Mouse (Mus musculus) layer of hippocampus, postnatal 14 days (tissue): ENCODE measurements around the gene Efhd2. TPM values are rescaled to one million over a fixed set of nuclear protein-coding genes. Genes with fewer than 3 reads are reported as not detected.

ENCODE experiments used
- DNase-seq, 2 experiments: peaks; one replicate each; pipeline ENCODE4 v3.0.0; 2021 to 2022; ENCODE audit warnings: low spot score in 2 of 2, mixed read lengths in 1 of 2
- total RNA-seq, 2 experiments: library from RNA; stranded (reverse); gene quantifications; 2 replicates each; pipeline ENCODE4 v1.2.3; 2021

Gene Efhd2
- total RNA-seq, 2 experiments from 2014 or later = 55.2 to 60.4 TPM

DNA sequence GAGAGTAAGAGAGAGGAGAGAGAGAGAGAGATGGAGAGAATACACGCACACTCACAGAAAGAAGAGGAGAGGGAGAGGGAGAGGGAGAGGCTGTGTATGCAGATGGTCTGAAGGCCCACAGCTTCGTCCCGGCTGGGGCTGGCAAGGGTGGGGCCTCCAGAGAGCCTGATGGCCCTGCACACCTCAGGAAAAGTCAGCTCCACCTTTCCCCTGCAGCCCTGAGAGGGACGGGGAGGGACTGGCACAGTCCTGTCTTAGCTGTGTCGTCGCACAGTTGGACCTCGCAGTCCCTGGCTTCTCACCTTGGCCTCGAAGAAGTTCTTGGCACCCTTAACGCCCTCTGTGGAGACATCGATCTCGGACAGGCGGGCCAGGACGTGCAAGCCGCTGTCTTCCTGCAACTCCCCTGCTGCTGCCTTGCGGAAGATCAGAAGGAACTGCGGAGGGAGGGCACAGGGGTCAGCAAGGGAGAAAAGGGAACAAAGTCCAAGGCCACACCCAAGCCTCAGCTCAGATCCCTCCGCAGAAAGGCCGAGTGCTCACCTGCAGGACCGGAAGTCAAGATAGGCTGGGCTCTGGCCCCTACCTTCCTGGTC is 14.4 kb downstream of the Efhd2 start:
- no peak for DNase-seq

GRCm38 (mm10) chr4:141859351-141859750 is 15.4 kb downstream of the Efhd2 start:
- DNase-seq = no peak

DNA sequence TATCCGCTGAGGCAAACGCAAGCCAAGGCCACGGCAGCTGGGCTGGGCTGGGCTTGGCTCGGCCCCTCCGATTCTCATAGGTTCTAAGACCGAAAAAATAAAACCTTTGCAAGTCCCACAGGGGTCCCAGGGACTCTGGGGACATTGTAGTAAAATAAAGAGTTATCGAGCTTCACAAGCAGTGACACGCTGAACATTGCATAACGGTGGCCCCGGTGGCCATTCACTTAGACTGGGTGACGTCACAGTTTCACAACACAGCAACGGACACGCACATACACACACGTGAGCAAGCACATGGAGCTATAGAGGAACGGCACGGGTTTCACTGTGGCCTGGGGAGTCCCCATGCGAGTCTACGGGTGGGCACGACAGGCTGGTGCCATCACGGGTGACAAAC is 16.2 kb downstream of the Efhd2 start:
- no peak for DNase-seq

DNA sequence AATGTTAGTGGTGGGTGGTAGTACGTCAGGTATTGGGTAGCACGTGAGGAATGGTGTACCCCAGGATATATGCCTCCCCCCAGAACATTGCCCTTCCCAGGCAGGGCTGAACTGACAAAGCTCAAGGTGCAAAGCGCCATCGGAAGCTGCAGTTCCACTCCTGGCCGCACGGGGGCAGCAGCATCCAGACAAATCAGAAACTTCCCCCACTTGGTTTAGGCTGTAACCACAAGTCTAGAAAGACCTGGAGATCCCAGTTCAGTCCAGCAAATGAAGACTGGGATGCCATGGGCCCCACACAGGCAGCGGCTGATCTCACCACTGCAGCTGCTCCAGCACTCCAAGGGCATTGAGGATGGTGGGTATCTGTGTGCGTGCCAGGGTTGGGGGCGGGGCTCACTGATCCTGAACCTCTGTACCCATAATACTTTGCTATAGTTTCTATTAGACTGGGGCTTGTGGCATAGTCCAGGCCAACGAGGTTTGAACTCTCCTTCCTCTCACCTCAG is 17.2 kb downstream of the Efhd2 start:
- peak; percentile 89 for DNase-seq

DNA sequence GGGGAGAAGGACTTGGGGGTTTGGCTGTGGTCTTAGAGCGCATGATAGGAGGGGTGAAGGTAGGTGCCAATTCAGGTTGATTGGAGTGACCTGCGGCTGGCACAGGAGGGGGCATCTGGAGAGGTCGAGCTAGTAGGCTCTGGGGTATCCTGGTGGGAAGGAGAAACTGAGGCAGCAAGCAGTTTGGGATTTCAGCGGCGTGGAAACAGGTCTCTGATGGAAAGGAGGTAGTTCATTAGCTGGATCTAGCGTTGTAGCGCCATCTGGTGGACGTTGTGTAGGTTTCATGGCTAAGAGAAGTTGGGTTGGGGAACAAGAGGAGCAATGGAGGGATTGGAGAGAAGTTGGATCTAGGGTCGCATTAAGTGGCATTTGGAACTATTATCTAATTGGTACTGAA is 21.3 kb downstream of the Efhd2 start:
- DNase-seq = peak in 1 of 2 experiments; percentile 61

DNA sequence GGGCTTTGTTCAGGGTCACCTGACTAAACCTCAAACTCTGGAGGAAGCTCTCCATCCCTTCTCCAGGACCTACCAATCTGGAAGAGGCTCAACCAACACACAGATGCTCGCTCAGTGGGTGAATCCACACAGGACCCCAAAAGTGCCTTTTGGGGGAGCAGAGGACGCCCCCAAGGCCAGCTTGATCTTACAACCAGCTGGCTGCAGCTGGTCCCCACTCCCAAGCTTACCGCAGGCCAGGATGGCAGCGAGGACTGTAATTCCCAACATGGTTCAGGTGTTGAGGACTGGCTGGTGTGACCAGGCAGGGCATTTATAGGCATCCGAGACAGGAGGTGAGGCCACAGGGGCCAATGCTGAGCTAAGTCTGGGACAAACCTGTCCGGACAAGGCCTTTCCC is 28.7 kb downstream of the Efhd2 start, which contains the start of gene Ctrc:
TSS of gene Ctrc (minus strand) at position 361 of the 400 bp plus-strand sequence.
- no peak for DNase-seq

DNA sequence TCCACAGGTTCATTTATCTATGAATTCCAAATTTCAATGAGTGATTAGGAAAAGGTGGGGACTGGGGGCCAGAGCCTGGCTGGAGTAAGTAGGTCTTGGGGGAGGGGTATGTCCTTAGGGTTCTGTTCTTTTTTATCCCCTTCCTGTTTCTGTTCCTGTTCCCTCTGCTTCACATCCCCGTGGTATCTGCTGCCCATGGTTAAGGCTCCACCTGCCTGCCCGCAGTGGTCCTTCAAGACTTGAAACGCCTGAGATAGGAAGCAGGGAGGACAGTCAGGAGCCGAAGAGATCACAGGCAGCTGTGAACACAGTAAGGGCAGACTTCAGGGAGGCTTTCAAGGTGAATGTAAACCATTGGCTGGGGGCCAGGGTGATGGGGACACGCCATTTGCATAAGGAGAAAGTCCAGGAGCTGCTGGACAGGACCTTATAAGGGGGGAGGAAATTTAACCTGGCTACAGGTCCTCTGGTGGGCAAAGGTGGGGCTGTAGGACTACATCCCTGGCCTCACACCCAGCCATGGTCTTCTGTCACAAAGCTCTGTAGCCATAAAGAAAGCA is 40.1 kb downstream of the Efhd2 start:
- no peak for DNase-seq

GRCm38 (mm10) chr4:141833911-141834310 is 40.8 kb downstream of the Efhd2 start:
- no peak for DNase-seq

DNA sequence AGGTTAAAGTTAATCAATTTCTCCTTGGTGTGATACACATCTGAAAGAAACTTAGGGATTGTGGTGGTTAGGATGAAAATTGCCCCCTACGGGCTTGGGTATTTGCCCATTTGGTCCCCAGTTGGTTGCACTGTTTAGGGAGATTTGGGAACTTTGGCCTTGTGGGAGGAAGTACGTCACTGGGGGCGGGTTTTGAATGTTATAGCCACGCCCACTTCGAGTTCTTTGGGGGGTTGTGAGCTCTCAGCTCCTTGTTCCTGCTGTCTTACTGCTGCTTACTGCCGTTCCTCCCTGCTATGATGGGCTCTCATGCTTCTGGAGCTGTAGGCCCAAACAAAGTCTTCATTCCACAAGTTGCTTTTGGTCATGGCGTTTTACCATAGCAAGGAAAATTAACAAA is 43.4 kb downstream of the Efhd2 start:
- no peak for DNase-seq

- no peak for DNase-seq
Measured at GRCm38 (mm10) chr4:141830381-141830780, 44.3 kb downstream of the Efhd2 start.

- no peak for DNase-seq
Measured at GRCm38 (mm10) chr4:141828177-141828576, 46.5 kb downstream of the Efhd2 start.

DNA sequence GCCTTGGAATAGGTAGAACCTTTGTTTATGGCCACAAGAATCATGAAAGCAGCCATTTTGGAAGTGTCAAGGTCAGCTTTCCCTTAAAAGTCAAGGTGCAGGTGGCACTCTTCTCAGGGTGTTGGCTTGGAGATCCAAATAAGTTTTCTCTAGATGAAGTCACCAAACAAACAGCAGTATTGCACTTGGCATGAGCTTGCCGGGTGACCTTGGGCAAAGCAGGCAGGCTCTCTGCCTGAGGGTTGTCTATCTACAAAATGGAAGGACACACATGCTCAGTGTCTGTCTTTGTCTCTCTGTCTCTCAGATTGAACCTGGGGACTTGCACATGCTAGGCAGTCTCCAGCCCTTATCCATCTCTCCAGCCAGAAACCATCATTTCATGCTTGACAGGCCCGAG is 47.3 kb downstream of the Efhd2 start:
- DNase-seq = no peak

- no peak for DNase-seq
Measured at GRCm38 (mm10) chr4:141826060-141826459, 48.7 kb downstream of the Efhd2 start, which contains the start of gene Cela2a. Gene Cela2a, minus strand, starts transcription at chr4:141826160.

GRCm38 (mm10) chr4:141822979-141823378 is 51.7 kb downstream of the Efhd2 start:
- DNase-seq = no peak

- DNase-seq = no peak
Measured at GRCm38 (mm10) chr4:141822089-141822488, 52.6 kb downstream of the Efhd2 start.

GRCm38 (mm10) chr4:141821178-141821577 is 53.5 kb downstream of the Efhd2 start:
- DNase-seq = no peak

GRCm38 (mm10) chr4:141819316-141819715 is 55.4 kb downstream of the Efhd2 start:
- DNase-seq = no peak

DNA sequence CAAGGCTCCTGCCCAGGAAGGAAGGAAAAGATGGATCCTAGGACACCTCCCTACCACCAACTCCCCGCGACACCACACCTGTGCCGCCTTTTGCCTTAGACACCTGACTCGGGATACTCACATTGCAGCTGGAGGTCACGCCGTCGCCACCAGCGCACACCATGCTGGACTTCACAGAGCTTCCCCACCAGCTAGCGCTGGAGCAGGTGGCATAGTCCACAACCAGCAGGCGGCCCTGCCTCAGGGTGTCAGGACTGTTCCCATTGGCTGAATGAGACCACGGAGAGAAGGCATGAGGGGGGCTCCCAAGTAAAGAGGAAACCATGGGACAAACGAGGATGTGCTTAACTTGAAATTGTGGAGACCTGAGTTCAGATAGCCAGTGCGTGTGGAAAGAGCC is 55.9 kb downstream of the Efhd2 start:
- no peak for DNase-seq

DNA sequence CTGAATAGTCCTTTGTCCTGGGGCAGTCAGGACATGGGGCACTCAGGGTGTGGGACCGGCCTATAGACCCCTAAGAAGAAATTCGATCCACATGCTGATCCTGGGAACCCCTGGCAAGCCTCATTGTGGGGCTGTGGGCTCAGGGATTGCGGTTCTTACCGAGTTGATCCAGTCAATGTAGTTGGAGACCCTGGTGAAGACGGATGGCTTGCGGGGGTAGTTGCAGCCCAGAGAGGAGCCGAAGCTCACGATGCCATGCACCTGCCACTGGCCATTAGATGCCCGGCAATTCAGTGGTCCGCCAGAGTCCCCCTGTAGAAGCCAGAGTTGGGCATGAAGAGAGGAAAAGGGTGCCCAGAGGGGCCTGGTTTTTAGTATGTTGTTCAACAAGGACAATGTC is 57.0 kb downstream of the Efhd2 start:
- no peak for DNase-seq

DNA sequence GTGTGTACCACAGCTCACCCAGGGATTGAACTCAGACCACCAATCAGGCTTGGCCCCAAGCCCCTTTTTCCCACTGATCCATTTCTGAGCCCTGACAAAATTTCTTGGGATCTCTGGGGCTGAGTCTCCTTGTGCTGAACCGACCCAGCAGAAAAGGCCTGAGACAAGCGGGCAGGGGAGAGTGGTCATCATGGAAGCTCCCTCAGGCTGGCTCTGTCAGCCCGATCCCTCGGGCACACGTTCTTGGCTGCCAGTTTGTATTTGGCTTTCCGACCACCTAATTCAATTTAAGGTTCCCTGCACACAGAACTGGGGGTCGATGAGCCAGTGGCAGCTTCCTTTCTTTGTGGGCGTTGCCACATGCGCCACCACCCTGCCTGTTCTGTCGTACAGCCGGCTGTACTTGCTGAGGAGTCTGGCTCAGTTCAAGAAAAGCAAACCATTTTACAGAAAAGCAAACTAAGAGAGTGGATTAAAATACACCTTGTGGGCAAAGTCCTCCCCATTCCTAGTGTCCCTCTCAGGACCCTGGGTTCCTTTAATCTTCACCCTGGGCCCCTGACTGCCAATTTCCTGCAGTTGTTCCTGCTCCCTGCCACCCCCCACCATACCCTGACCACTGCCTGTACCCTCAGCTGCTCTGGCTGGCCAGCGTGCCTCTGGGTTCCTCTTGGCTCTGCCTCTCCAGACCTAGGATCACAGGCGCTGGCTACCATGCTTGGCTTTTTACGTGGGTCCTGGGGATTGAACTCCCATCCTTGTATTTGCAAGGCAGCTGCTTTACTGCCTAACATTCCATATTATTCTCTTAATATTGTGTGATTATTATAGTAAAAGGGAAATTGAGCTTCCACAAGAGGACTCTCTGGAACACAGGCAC is 57.7 kb downstream of the Efhd2 start:
- DNase-seq = peak in 1 of 2 experiments; percentile 40

DNA sequence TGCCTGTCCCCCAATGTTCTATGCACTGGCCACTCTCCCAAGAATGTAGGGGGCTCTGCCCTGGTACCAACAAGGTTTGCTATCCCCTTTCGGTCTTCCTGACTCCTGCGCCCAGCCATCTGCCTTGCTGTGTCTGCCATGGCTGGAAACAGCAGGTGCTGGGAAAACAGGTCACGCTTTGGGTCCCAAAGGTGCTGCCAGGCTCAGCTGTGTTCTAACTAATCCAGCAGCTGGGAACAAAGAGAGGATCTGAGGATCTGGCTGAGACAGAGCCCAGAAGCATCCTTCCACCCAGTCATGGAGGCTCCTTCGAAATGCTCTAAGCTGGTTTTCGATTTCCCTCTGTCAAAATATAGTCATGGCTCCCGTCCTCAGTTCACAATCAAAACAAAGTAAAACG is 58.5 kb downstream of the Efhd2 start:
- DNase-seq = no peak

DNA sequence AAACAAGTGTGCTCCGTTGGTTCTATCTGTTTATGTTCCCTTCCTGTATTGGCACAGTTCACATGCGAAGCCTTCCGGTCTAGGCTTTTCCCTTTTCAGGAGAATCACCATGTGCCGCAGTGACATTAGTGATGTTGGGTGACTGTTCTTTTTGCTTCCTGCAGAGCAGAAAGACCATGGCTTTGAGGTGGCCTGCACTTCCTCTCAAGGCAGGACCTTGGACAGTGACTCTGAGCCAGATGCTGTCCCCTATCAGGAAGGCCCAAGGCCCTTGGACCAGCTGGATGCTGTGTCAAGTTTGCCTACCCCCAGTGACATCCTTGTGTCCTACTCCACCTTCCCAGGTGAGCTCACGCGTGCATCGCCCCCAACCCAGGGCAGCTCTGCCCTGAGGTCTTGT is 63.3 kb downstream of the Efhd2 start:
- DNase-seq = no peak
